Mouse (Mus musculus): ENCODE results near the gene Tfe3. TPM values are rescaled to one million over a fixed set of nuclear protein-coding genes. Genes with fewer than 3 reads are reported as not detected.

Gene Tfe3
- total and polyA plus RNA-seq, 2 experiments from 2014 or later: 20.1 to 20.4 TPM

DNA sequence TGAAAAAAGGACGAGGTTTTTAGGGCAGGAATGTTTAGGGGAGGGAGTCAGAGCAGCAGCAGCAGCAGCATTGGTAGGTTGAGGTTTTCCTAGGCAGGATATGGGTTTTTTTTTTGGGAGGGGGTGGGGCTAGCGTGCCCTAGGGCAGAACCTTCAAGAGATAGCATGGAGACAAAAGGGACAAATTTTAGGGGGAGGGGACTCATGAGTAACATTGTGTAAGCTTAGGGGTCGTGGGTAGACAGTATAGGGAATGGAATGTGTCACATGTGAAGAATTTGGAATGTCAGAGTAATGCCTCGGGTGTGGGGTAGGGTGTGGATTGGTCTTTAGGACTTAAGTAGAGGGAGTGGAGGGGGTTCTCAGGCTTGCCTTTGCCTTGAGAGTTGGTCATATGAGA, 39.7 kb upstream of the Tfe3 start:
- 0 out of 2 replicates have a peak overlapping the region, but pooled peaks have one; percentile 62 for H3K9ac ChIP-seq
- peak overlapping the region; percentile 46 for H3K4me3 ChIP-seq (ENCODE audit: low read depth, low read length)
- H3K27ac ChIP-seq (ENCODE audit: low read depth, low read length): no peak overlapping the region
- H3K9me3 ChIP-seq (ENCODE audit: low read length): no peaks in the 10 kb centered on the region
- no peak for TF ChIP-seq CTCF (IDR thresholded peaks at IDR 0.05; ENCODE audit: low read depth)
- H3K4me2 ChIP-seq (ENCODE audit: low read depth): peak overlapping the region; percentile 56
- H3K36me3 ChIP-seq (ENCODE audit: insufficient read depth): 0 out of 2 replicates have a peak, but pooled peaks cover 2% of the 10 kb centered on the region
- H3K27me3 ChIP-seq (ENCODE audit: insufficient read depth, low read length): no peaks in the 10 kb centered on the region
- 30% methylated on average over 4 of the region's 4 CpGs for WGBS
- ATAC-seq: no peak
- no peaks in the 10 kb centered on the region for H3K4me1 ChIP-seq (ENCODE audit: insufficient read depth)
- no peak for DNase-seq

DNA sequence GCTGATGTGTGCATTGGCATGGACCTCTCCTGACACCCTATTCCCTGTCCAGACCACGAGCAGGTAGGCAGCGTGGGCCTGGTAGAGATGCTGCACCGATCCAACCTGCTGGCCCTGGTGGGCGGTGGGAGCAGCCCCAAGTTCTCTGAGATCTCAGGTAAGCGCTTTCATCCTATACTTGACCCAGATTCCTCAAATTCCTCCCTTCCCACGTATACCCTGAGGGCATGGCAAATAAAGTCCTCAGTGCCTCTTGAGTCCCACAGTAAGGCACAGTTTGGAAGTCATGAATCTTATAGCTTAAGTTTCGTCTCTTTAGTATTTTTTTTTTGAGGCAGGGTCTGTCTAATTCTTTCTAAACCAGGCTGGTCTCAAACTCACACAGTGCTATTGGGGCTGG, 38.2 kb upstream of the Tfe3 start:
- Histone ChIP-seq H3K36me3 (ENCODE audit: insufficient read depth) (0 out of 2 replicates have a peak, but pooled peaks cover 2% of the 10 kb centered on the region), H3K27ac (ENCODE audit: low read depth, low read length) (no peak overlapping the region), H3K4me3 (ENCODE audit: low read depth, low read length) (no peak overlapping the region), H3K9ac (no peak overlapping the region), H3K4me1 (ENCODE audit: insufficient read depth) (no peaks in the 10 kb centered on the region), H3K9me3 (ENCODE audit: low read length) (no peaks in the 10 kb centered on the region), H3K4me2 (ENCODE audit: low read depth) (no peak overlapping the region), H3K27me3 (ENCODE audit: insufficient read depth, low read length) (no peaks in the 10 kb centered on the region)
- ATAC-seq (no peak), DNase-seq (no peak)
- TF ChIP-seq CTCF (IDR thresholded peaks at IDR 0.05; ENCODE audit: low read depth): no peak
- 84% methylated on average over 7 of the region's 7 CpGs for WGBS

DNA sequence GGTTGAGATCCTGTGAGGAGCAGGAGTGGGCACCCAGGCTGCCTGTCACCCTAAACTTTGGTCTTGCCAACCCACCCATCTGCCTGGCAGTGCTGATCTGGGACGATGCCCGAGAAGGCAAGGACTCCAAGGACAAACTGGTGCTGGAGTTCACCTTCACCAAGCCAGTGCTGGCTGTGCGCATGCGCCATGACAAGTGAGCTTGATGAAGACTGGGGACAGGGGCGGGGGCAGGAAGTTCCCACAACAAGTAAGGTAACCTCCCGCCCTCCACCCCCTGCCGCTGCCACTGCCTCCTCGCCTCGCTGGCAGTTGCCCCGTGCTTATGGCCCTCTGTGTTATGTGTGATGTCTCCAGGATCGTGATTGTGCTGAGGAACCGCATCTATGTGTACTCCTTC, 36.5 kb upstream of the Tfe3 start:
- Histone ChIP-seq H3K9me3 (ENCODE audit: low read length) (no peaks in the 10 kb centered on the region), H3K27me3 (ENCODE audit: insufficient read depth, low read length) (no peaks in the 10 kb centered on the region), H3K27ac (ENCODE audit: low read depth, low read length) (no peak overlapping the region), H3K4me3 (ENCODE audit: low read depth, low read length) (no peak overlapping the region), H3K36me3 (ENCODE audit: insufficient read depth) (0 out of 2 replicates have a peak, but pooled peaks cover 2% of the 10 kb centered on the region), H3K4me1 (ENCODE audit: insufficient read depth) (no peaks in the 10 kb centered on the region), H3K9ac (no peak overlapping the region), H3K4me2 (ENCODE audit: low read depth) (no peak overlapping the region)
- WGBS: 85% methylated on average over 12 of the region's 12 CpGs
- DNase-seq: no peak
- ATAC-seq: no peak
- no peak for TF ChIP-seq CTCF (IDR thresholded peaks at IDR 0.05; ENCODE audit: low read depth)

DNA sequence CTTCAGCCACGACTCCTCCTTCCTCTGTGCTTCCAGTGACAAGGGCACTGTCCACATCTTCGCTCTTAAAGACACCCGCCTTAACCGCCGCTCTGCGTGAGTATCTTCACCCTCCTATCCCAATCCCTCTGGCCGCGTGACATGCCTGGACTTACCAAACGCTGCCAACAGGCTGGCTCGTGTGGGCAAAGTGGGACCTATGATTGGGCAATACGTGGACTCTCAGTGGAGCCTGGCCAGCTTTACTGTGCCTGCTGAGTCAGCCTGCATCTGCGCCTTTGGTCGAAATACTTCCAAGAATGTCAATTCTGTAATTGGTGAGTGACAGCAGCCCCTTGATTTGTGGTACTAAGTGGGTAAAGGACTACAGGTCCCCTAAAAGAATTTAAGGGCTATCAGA, 35.2 kb upstream of the Tfe3 start:
- 92% methylated on average over 13 of the region's 13 CpGs for WGBS
- Histone ChIP-seq H3K4me1 (ENCODE audit: insufficient read depth) (no peaks in the 10 kb centered on the region), H3K4me2 (ENCODE audit: low read depth) (no peak overlapping the region), H3K9me3 (ENCODE audit: low read length) (no peaks in the 10 kb centered on the region), H3K9ac (no peak overlapping the region), H3K27me3 (ENCODE audit: insufficient read depth, low read length) (no peaks in the 10 kb centered on the region), H3K27ac (ENCODE audit: low read depth, low read length) (no peak overlapping the region), H3K36me3 (ENCODE audit: insufficient read depth) (0 out of 2 replicates have a peak, but pooled peaks cover 2% of the 10 kb centered on the region), H3K4me3 (ENCODE audit: low read depth, low read length) (no peak overlapping the region)
- no peak for TF ChIP-seq CTCF (IDR thresholded peaks at IDR 0.05; ENCODE audit: low read depth)
- ATAC-seq: no peak
- no peak for DNase-seq

DNA sequence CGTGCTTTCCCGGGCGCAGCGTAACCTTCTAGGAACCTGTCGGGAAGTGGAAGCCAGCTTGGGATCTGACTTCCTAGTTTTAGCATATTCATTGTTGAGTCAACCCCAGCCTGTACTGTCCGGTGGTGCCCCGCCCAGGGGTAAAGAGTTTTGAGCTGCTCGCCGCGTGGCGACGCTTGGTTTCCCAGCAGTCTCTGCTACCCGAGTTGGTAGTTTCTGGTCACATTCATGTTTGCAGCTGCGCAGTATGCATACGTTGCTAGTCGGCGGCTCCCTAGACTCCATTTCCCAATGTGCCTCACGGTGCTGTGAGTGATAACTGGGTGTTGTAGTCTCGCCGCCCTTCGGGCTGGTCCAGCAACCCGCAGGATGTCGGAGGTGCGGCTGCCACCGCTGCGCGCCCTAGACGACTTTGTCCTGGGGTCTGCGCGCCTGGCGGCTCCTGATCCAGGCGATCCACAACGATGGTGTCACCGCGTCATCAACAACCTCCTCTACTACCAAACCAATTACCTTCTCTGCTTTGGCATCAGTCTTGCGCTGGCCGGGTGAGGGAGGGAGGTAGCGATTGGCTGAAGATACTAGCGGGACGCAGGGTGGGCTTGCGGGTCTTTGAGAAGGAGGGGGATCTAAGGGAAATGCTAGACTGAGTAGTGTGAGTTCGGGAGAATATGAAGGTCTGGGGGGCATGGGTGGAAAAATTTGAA, 34.0 kb upstream of the Tfe3 start, which contains the start of gene Praf2:
Gene Praf2 (plus strand): TSS at position 225 of the 707 bp plus-strand sequence.
- 0 out of 2 replicates have a peak, but pooled peaks cover 2% of the 10 kb centered on the region for H3K36me3 ChIP-seq (ENCODE audit: insufficient read depth)
- peak within 1 kb of the TSS; percentile 45 for H3K4me3 ChIP-seq (ENCODE audit: low read depth, low read length)
- ATAC-seq (peak; percentile 97), DNase-seq (peak; percentile 89)
- H3K27ac ChIP-seq (ENCODE audit: low read depth, low read length): peak within 1 kb of the TSS; percentile 59; the same call in 1 of the 2 replicates
- H3K9me3 ChIP-seq (ENCODE audit: low read length): no peaks in the 10 kb centered on the region
- WGBS: 24% methylated on average over 42 of the region's 42 CpGs
- peak; percentile 16; the same call in 1 of the 2 replicates for TF ChIP-seq CTCF (IDR thresholded peaks at IDR 0.05; ENCODE audit: low read depth)
- H3K4me2 ChIP-seq (ENCODE audit: low read depth): peak within 1 kb of the TSS; percentile 53
- H3K4me1 ChIP-seq (ENCODE audit: insufficient read depth): no peaks in the 10 kb centered on the region
- H3K9ac ChIP-seq: peak within 1 kb of the TSS; percentile 55
- no peaks in the 10 kb centered on the region for H3K27me3 ChIP-seq (ENCODE audit: insufficient read depth, low read length)

DNA sequence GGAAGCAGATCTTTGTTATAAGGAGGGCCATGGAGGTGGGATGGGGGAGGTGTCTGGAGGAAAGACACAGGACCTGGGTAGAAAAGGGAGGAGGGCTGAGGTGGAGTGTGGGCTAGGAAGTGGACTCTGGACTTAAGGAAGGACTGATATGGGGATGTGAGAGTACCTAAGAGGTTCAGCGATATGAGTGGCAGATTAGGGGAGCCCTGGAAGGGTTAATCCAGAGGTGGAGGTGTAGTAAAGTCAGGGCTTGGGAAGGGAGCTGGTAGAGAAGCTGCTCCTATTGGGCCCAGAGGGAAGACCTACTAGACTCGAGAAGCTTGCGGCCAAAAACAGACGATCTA, 33.5 kb upstream of the Tfe3 start:
- H3K4me2 ChIP-seq (ENCODE audit: low read depth): peak overlapping the region; percentile 53
- 0 out of 2 replicates have a peak, but pooled peaks cover 2% of the 10 kb centered on the region for H3K36me3 ChIP-seq (ENCODE audit: insufficient read depth)
- H3K4me1 ChIP-seq (ENCODE audit: insufficient read depth): no peaks in the 10 kb centered on the region
- DNase-seq (no peak), ATAC-seq (0 out of 2 replicates have a peak, but pooled peaks have one; percentile 1)
- H3K27ac ChIP-seq (ENCODE audit: low read depth, low read length): 0 out of 2 replicates have a peak overlapping the region, but pooled peaks have one; percentile 59
- H3K27me3 ChIP-seq (ENCODE audit: insufficient read depth, low read length): no peaks in the 10 kb centered on the region
- H3K4me3 ChIP-seq (ENCODE audit: low read depth, low read length): peak overlapping the region; percentile 45
- WGBS: 35% methylated on average over 4 of the region's 4 CpGs
- H3K9ac ChIP-seq: peak overlapping the region; percentile 55
- no peaks in the 10 kb centered on the region for H3K9me3 ChIP-seq (ENCODE audit: low read length)
- no peak for TF ChIP-seq CTCF (IDR thresholded peaks at IDR 0.05; ENCODE audit: low read depth)

DNA sequence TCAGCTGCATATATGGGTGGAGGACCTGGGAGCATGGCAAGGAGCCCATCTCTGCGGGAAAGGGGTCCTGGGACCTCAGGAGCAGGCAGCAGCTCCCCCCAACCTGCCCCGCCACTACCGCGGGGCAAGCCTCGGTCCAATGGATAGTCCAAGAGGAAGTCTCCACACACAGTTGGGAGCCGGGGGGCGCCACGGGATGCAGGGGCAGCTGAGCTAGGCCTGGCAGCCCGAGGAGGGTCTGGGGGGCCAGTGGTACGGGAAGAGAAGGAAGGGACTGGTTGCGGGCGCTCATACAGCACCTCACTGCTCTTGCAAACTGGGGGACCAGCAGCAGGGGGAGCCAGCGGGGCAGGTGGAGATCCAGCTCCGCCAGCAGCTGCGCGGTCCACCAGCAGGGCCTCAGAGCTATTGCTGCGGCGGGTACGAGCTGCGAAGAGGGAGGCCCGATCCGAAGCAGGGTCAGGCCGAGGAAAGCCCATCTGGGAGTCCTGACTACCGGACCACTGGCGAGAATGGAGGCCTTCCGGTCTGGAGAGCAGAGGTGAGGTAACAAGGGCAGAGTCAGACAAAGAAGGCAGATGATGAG, 28.7 kb upstream of the Tfe3 start:
- ATAC-seq: peak; percentile 21; the same call in 1 of the 2 replicates
- Histone ChIP-seq H3K27ac (ENCODE audit: low read depth, low read length) (no peak overlapping the region), H3K27me3 (ENCODE audit: insufficient read depth, low read length) (no peaks in the 10 kb centered on the region), H3K4me2 (ENCODE audit: low read depth) (no peak overlapping the region), H3K9ac (no peak overlapping the region), H3K9me3 (ENCODE audit: low read length) (no peaks in the 10 kb centered on the region), H3K4me1 (ENCODE audit: insufficient read depth) (no peaks in the 10 kb centered on the region), H3K4me3 (ENCODE audit: low read depth, low read length) (no peak overlapping the region), H3K36me3 (ENCODE audit: insufficient read depth) (peaks cover 4% of the 10 kb centered on the region; the same call in 1 of the 2 replicates)
- peak; percentile 56 for TF ChIP-seq CTCF (IDR thresholded peaks at IDR 0.05; ENCODE audit: low read depth)
- 36% methylated on average over 25 of the region's 26 CpGs for WGBS
- DNase-seq: no peak

Data from forebrain, postnatal 0 days (tissue).